Mouse (Mus musculus): ENCODE results near the gene Cby3.
A peak's percentile ranks its signal among the peaks of the same experiment; 100 is the strongest.

Cby3 gene

GRCm38 (mm10) chr11:50389616-50390015, 35.4 kb downstream of the Cby3 start:
- DNase-seq: no peak

GRCm38 (mm10) chr11:50391272-50391960, 37.2 kb downstream of the Cby3 start:
- no peak for DNase-seq

- no peak for DNase-seq
Measured at GRCm38 (mm10) chr11:50393306-50393705, 39.0 kb downstream of the Cby3 start.

- DNase-seq: no peak
Measured at GRCm38 (mm10) chr11:50394731-50395130, 40.5 kb downstream of the Cby3 start.

GRCm38 (mm10) chr11:50396766-50397307, 42.6 kb downstream of the Cby3 start:
- DNase-seq: no peak

- no peak for DNase-seq
Measured at GRCm38 (mm10) chr11:50397316-50397715, 43.1 kb downstream of the Cby3 start.

GRCm38 (mm10) chr11:50398803-50399202, 44.5 kb downstream of the Cby3 start:
- no peak for DNase-seq

GRCm38 (mm10) chr11:50402481-50402880, 48.2 kb downstream of the Cby3 start:
- no peak for DNase-seq

GRCm38 (mm10) chr11:50403367-50404014, 49.2 kb downstream of the Cby3 start:
- DNase-seq: peak; percentile 73

- no peak for DNase-seq
Measured at GRCm38 (mm10) chr11:50407235-50407634, 53.0 kb downstream of the Cby3 start.
